Mouse (Mus musculus): ENCODE results near the gene Cd96. TPM values are rescaled to one million over a fixed set of nuclear protein-coding genes. Genes with fewer than 3 reads are reported as not detected.
A peak's percentile ranks its signal among the peaks of the same experiment; 100 is the strongest.

Gene Cd96
- polyA plus RNA-seq, 1 experiment from 2014 or later: 0.04 TPM

GRCm38 (mm10) chr16:45998231-45998630 is 121.8 kb downstream of the Cd96 start:
- CTCF ChIA-PET: no interaction called here
- DNase-seq (ENCODE audit: low read depth, low spot score) (no peak), ATAC-seq (no peak)
- H3K27me3 ChIP-seq: no peaks in the 10 kb centered on the region
- POLR2A ChIA-PET: no interaction called here
- TF ChIP-seq CTCF (IDR thresholded peaks at IDR 0.05): no peak
- in situ Hi-C loops (cut with MboI; ENCODE audit: low pct_unique_long_range_greater_than_20kb): loop anchor here (10.0 kb wide), 1 partner anchor 107 kb away; no protein-coding TSS in a partner anchor

- DNase-seq (ENCODE audit: low read depth, low spot score) (no peak), ATAC-seq (no peak)
- CTCF ChIA-PET: interaction anchor here (0.9 to 2.0 kb wide), 10 partner anchors 9 to 148 kb away, joined by 3 to 7 read pairs (median 4); partner anchors contain the start of gene Plcxd2
- peak; percentile 30 for TF ChIP-seq CTCF (IDR thresholded peaks at IDR 0.05)
- H3K27me3 ChIP-seq: no peaks in the 10 kb centered on the region
- POLR2A ChIA-PET: interaction anchor here (0.6 kb wide), 2 partner anchors 238 to 470 kb away, joined by 3 read pairs; no protein-coding TSS in a partner anchor
- in situ Hi-C loops (cut with MboI; ENCODE audit: low pct_unique_long_range_greater_than_20kb): loop anchor here (10.0 kb wide), 1 partner anchor 114 kb away; no protein-coding TSS in a partner anchor
These were observed 129.0 kb downstream of the Cd96 start for GRCm38 (mm10) chr16:45990901-45991676.

- ChIA-PET POLR2A (interaction anchor here (0.7 kb wide), 3 partner anchors 790 to 1710 kb away, joined by 3 to 7 read pairs (median 7); no protein-coding TSS in a partner anchor), CTCF (interaction anchor here (1.1 to 1.7 kb wide), 4 partner anchors 12 to 114 kb away, joined by 3 to 7 read pairs (median 4); no protein-coding TSS in a partner anchor)
These were observed 133.8 kb downstream of the Cd96 start for GRCm38 (mm10) chr16:45986236-45986635.

More at GRCm38 (mm10) chr16:45986236-45986635, 133.8 kb downstream of the Cd96 start:
- in situ Hi-C loops (cut with MboI; ENCODE audit: low pct_unique_long_range_greater_than_20kb): no loop called here
- H3K27me3 ChIP-seq: no peaks in the 10 kb centered on the region
- no peak for DNase-seq (ENCODE audit: low read depth, low spot score)
- no peak for TF ChIP-seq CTCF (IDR thresholded peaks at IDR 0.05)
- ATAC-seq: no peak

Other genes starting within 250 kb of the Cd96 start
- 200 TPM for gene Phldb2, start 166.7 kb downstream of the Cd96 start, polyA plus RNA-seq (2021)
- 8.2 TPM for gene Plcxd2, start 110.0 kb downstream of the Cd96 start, polyA plus RNA-seq (2021)
- gene Gm4737, start 34.8 kb upstream of the Cd96 start, polyA plus RNA-seq (2021): 92.0 TPM